Mouse (Mus musculus) urinary bladder, postnatal 4 days (tissue): Measurements from ENCODE around the gene Igflr1.
A peak's percentile ranks its signal among the peaks of the same experiment; 100 is the strongest.

ENCODE experiments used
- DNase-seq, 2 experiments: peaks; one replicate each; pipeline ENCODE4 v3.0.0; 2021 to 2022; ENCODE audit warnings: low spot score in 2 of 2

Igflr1 gene

GRCm38 (mm10) chr7:30613529-30614112, 48.4 kb downstream of the Igflr1 start:
- peak in 1 of 2 experiments; percentile 52 for DNase-seq

- DNase-seq = no peak
These were observed 49.2 kb downstream of the Igflr1 start for GRCm38 (mm10) chr7:30614454-30614853.

- DNase-seq = no peak
These were observed 50.0 kb downstream of the Igflr1 start for GRCm38 (mm10) chr7:30615049-30615760.
